Mouse (Mus musculus) cerebellum, postnatal 4 days (tissue): Measurements from ENCODE around the gene Gusb.

Source experiments
- DNase-seq, 2 experiments: peaks; one replicate each; pipeline ENCODE4 v3.0.0; 2022; ENCODE audit warnings: low spot score in 2 of 2, mixed read lengths in 1 of 2

Gusb gene

GRCm38 (mm10) chr5:130023767-130024539 lies 21.1 kb upstream of the Gusb start:
- peak in 1 of 2 experiments; percentile 69 for DNase-seq

- DNase-seq, result no peak
These were observed 20.4 kb upstream of the Gusb start for GRCm38 (mm10) chr5:130023067-130023766.

- no peak for DNase-seq
These were observed 19.5 kb upstream of the Gusb start for GRCm38 (mm10) chr5:130022366-130022765.

- no peak for DNase-seq
These were observed 18.6 kb upstream of the Gusb start for GRCm38 (mm10) chr5:130021361-130021966.

GRCm38 (mm10) chr5:130019461-130019860 lies 16.6 kb upstream of the Gusb start:
- DNase-seq, result no peak

GRCm38 (mm10) chr5:130015104-130015503 lies 12.3 kb upstream of the Gusb start:
- DNase-seq, result no peak

- DNase-seq, result no peak
These were observed 8.1 kb upstream of the Gusb start for GRCm38 (mm10) chr5:130010961-130011360.

- no peak for DNase-seq
These were observed 6.9 kb upstream of the Gusb start for GRCm38 (mm10) chr5:130009784-130010183.

- DNase-seq, result no peak
These were observed 5.3 kb upstream of the Gusb start for GRCm38 (mm10) chr5:130008034-130008590.

- no peak for DNase-seq
These were observed 4.5 kb upstream of the Gusb start for GRCm38 (mm10) chr5:130007344-130007743.

GRCm38 (mm10) chr5:130003229-130003628 lies 380 bp upstream of the Gusb start:
- no peak for DNase-seq

GRCm38 (mm10) chr5:130001356-130001987 lies 1.4 kb downstream of the Gusb start:
- no peak for DNase-seq

GRCm38 (mm10) chr5:130000735-130001134 lies 2.1 kb downstream of the Gusb start:
- DNase-seq, result no peak

- peak in 1 of 2 experiments; percentile 44 for DNase-seq
These were observed 3.8 kb downstream of the Gusb start for GRCm38 (mm10) chr5:129999097-129999496.

GRCm38 (mm10) chr5:129997700-129998099 lies 5.1 kb downstream of the Gusb start:
- no peak for DNase-seq

GRCm38 (mm10) chr5:129994989-129995388 lies 7.9 kb downstream of the Gusb start:
- no peak for DNase-seq

GRCm38 (mm10) chr5:129993374-129993773 lies 9.5 kb downstream of the Gusb start:
- no peak for DNase-seq

GRCm38 (mm10) chr5:129991898-129992297 lies 11.0 kb downstream of the Gusb start:
- DNase-seq, result no peak

GRCm38 (mm10) chr5:129989376-129989775 lies 13.5 kb downstream of the Gusb start:
- no peak for DNase-seq

- no peak for DNase-seq
These were observed 22.6 kb downstream of the Gusb start for GRCm38 (mm10) chr5:129980216-129980615.

- no peak for DNase-seq
These were observed 24.2 kb downstream of the Gusb start for GRCm38 (mm10) chr5:129978608-129979007.

- no peak for DNase-seq
These were observed 25.1 kb downstream of the Gusb start for GRCm38 (mm10) chr5:129977768-129978167.
